Comparison of ENCODE assay signal across 22 mouse cellular contexts in the genomic region with DNA sequence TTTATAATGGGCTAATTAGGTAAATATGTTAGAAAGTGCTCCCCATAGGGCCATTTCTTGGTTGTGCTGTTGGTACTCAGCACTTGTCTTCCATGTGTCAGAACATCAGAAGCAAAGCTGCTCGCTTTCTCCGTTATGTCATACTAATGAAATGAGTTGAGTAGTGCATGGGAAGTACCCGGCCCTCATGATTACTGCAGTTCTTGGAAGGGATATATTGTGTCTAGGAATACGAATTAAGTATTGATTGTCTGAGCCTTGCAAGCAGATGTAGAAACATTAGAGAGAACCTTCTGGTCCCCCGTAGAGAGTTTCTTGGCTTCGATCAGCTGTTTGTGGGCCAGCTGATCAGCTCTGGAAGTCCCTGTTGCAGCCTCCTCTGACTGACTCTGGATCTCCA.
DNase-seq lines count a peak whose midpoint lies in the region; ATAC-seq and TF ChIP-seq lines count a peak whose summit lies in the region.
"Had no signal": no experiment of that assay in that cellular context is flagged by ENCODE, and none has a peak within 500 bp of the region (broad histone marks: within the 10 kb centered on the region; RNA-seq: fewer than 3 reads in every experiment).

No protein-coding gene starts in this region.

- no peak overlapping the region for H3K4me2 ChIP-seq in forebrain, postnatal 0 days (ENCODE audit: low read depth)
- no peak overlapping the region for H3K4me2 ChIP-seq in forebrain, embryonic 14.5 days (ENCODE audit: low read length)
- no peak overlapping the region for H3K4me2 ChIP-seq in CH12.LX (ENCODE audit: insufficient read depth, low read depth, poor library complexity, severe bottlenecking)
- no peak overlapping the region for H3K4me2 ChIP-seq in embryonic facial prominence, embryonic 15.5 days (replicated peaks)
- H3K4me2 ChIP-seq: embryonic facial prominence, embryonic 13.5 days; forebrain, embryonic 15.5 days; heart, embryonic 11.5 days; hindbrain, embryonic 13.5 days had no signal

- no peak overlapping the region for H3K27ac ChIP-seq in forebrain, postnatal 0 days (ENCODE audit: low read depth, low read length)
- no peak overlapping the region for H3K27ac ChIP-seq in forebrain, embryonic 14.5 days (ENCODE audit: low read depth, low read length)
- no peak overlapping the region for H3K27ac ChIP-seq in CH12.LX (ENCODE audit: insufficient read depth, low read depth)
- H3K27ac ChIP-seq in embryonic facial prominence, embryonic 15.5 days (replicated peaks) = no peak overlapping the region
- H3K27ac ChIP-seq: embryonic facial prominence, embryonic 13.5 days; forebrain, embryonic 15.5 days; hindbrain, embryonic 10.5 days; hindbrain, embryonic 13.5 days had no signal

- DNase-seq in forebrain, postnatal 0 days = peak; percentile 5
- no peak for DNase-seq in forebrain, embryonic 14.5 days (ENCODE audit: low spot score)
- DNase-seq in layer of hippocampus, postnatal 14 days (ENCODE audit: low spot score in 2 of 2) = peak; percentile 4 to 11
- DNase-seq in layer of hippocampus, postnatal 10 days (ENCODE audit: low spot score in 2 of 2) = no peak
- DNase-seq in CH12.LX (ENCODE audit: extremely low read depth) = no peak
- DNase-seq: adrenal gland, adult 8-10 months; adrenal gland, postnatal 25 days; cerebellum, adult 11-12 months; cerebellum, adult 8-10 months; cerebellum, postnatal 25 days; gastrocnemius, postnatal 10 days; gastrocnemius, postnatal 36 days; heart, postnatal 36 days had no signal

- no peak overlapping the region for H3K4me3 ChIP-seq in forebrain, postnatal 0 days (ENCODE audit: low read depth, low read length)
- no peak overlapping the region for H3K4me3 ChIP-seq in forebrain, embryonic 14.5 days (ENCODE audit: low read depth, low read length)
- no peak overlapping the region for H3K4me3 ChIP-seq in CH12.LX (replicated peaks in 1 of 3; ENCODE audit: low read depth in 2 of 3, low read length in 2 of 3, poor library complexity in 1 of 3)
- H3K4me3 ChIP-seq in embryonic facial prominence, embryonic 15.5 days (replicated peaks) = no peak overlapping the region
- H3K4me3 ChIP-seq: embryonic facial prominence, embryonic 13.5 days; forebrain, embryonic 15.5 days; hindbrain, embryonic 10.5 days; hindbrain, embryonic 13.5 days had no signal

- ATAC-seq in forebrain, postnatal 0 days = no peak
- no peak for ATAC-seq in forebrain, embryonic 14.5 days
- ATAC-seq in embryonic facial prominence, embryonic 15.5 days (ENCODE audit: insufficient number of reproducible peaks, low FRiP score, low TSS enrichment, low read depth) = peak; percentile 69
- ATAC-seq: activated CD4-positive, CD25-positive, alpha-beta regulatory T cell, adult 4 months; CD4-positive, CD25-positive, alpha-beta regulatory T cell, adult 4 months; forebrain, embryonic 15.5 days; intestine, postnatal 0 days had no signal

- no peaks in the 10 kb centered on the region for H3K79me2 ChIP-seq in CH12.LX (replicated peaks; ENCODE audit: control insufficient read depth, extremely low read depth, insufficient read depth, poor library complexity, severe bottlenecking)

- no peaks in the 10 kb centered on the region for H3K27me3 ChIP-seq in forebrain, postnatal 0 days (ENCODE audit: insufficient read depth, low read length)
- H3K27me3 ChIP-seq in forebrain, embryonic 14.5 days (replicated peaks; ENCODE audit: control insufficient read depth, insufficient read depth, low read length) = no peaks in the 10 kb centered on the region
- no peaks in the 10 kb centered on the region for H3K27me3 ChIP-seq in CH12.LX (replicated peaks)
- no peaks in the 10 kb centered on the region for H3K27me3 ChIP-seq in embryonic facial prominence, embryonic 15.5 days
- H3K27me3 ChIP-seq: embryonic facial prominence, embryonic 13.5 days; forebrain, embryonic 15.5 days; hindbrain, embryonic 13.5 days had no signal

- dilution Hi-C loops in CH12.LX (cut with MboI; ENCODE audit: extremely low pct_ligation_motif_present, extremely low pct_unique_long_range_greater_than_20kb, low sequenced_read_pairs) = no loop called here

- no peak overlapping the region for H3K9ac ChIP-seq in forebrain, postnatal 0 days
- H3K9ac ChIP-seq in forebrain, embryonic 14.5 days (ENCODE audit: low read length) = no peak overlapping the region
- H3K9ac ChIP-seq in CH12.LX (ENCODE audit: insufficient read depth, low read depth) = no peak overlapping the region
- no peak overlapping the region for H3K9ac ChIP-seq in embryonic facial prominence, embryonic 15.5 days
- H3K9ac ChIP-seq: embryonic facial prominence, embryonic 13.5 days; forebrain, embryonic 15.5 days; hindbrain, embryonic 13.5 days had no signal

- no peaks in the 10 kb centered on the region for H3K4me1 ChIP-seq in forebrain, postnatal 0 days (ENCODE audit: insufficient read depth)
- H3K4me1 ChIP-seq in forebrain, embryonic 14.5 days (ENCODE audit: control insufficient read depth, insufficient read depth, low read length) = no peaks in the 10 kb centered on the region
- peaks cover 0 to 5% of the 10 kb centered on the region in 2 experiments; a peak in 2 of 4 replicates for H3K4me1 ChIP-seq in CH12.LX (ENCODE audit: control insufficient read depth in 1 of 2, insufficient read depth in 2 of 2)
- no peaks in the 10 kb centered on the region for H3K4me1 ChIP-seq in embryonic facial prominence, embryonic 15.5 days
- H3K4me1 ChIP-seq: forebrain, embryonic 15.5 days; hindbrain, embryonic 10.5 days; hindbrain, embryonic 13.5 days had no signal

- 0 out of 2 replicates have a peak, but pooled peaks have one; percentile 26 for TF ChIP-seq EP300 in CH12.LX (IDR thresholded peaks at IDR 0.05; ENCODE audit: low read length)

- TF ChIP-seq CTCF in forebrain, postnatal 0 days (IDR thresholded peaks at IDR 0.05; ENCODE audit: low read depth) = no peak
- no peak for TF ChIP-seq CTCF in CH12.LX (conservative IDR thresholded peaks at IDR 0.05 in 1 of 2, IDR thresholded peaks at IDR 0.05 in 1 of 2; ENCODE audit: low read depth in 2 of 2, low read length in 2 of 2)

- in situ Hi-C loops in CH12.LX (cut with MboI; ENCODE audit: low pct_ligation_motif_present, low pct_unique_long_range_greater_than_20kb, low sequenced_read_pairs) = loop anchor here (5.0 kb wide), 1 partner anchor 116 kb away; no protein-coding TSS in a partner anchor

- no peaks in the 10 kb centered on the region for H3K36me3 ChIP-seq in forebrain, postnatal 0 days (ENCODE audit: insufficient read depth)
- H3K36me3 ChIP-seq in forebrain, embryonic 14.5 days (ENCODE audit: control insufficient read depth, insufficient read depth, low read length) = no peaks in the 10 kb centered on the region
- no peaks in the 10 kb centered on the region for H3K36me3 ChIP-seq in CH12.LX (replicated peaks in 1 of 2; ENCODE audit: control insufficient read depth in 1 of 2, insufficient read depth in 1 of 2, low read length in 1 of 2)
- H3K36me3 ChIP-seq in embryonic facial prominence, embryonic 15.5 days = no peaks in the 10 kb centered on the region
- H3K36me3 ChIP-seq: embryonic facial prominence, embryonic 13.5 days; forebrain, embryonic 15.5 days; hindbrain, embryonic 10.5 days; hindbrain, embryonic 13.5 days had no signal

- 86% methylated on average over 6 of the region's 6 CpGs for WGBS in forebrain, postnatal 0 days
- WGBS in forebrain, embryonic 14.5 days = 95% methylated on average over 6 of the region's 6 CpGs
- WGBS in embryonic facial prominence, embryonic 15.5 days = 73% methylated on average over 6 of the region's 6 CpGs

- no peak for TF ChIP-seq RAD21 in CH12.LX (IDR thresholded peaks at IDR 0.05; ENCODE audit: low read depth, low read length)

- no peaks in the 10 kb centered on the region for H3K9me3 ChIP-seq in forebrain, postnatal 0 days (ENCODE audit: low read length)
- H3K9me3 ChIP-seq in forebrain, embryonic 14.5 days (replicated peaks; ENCODE audit: control insufficient read depth, low read length) = no peaks in the 10 kb centered on the region
- H3K9me3 ChIP-seq in CH12.LX (replicated peaks; ENCODE audit: low read length) = no peaks in the 10 kb centered on the region
- H3K9me3 ChIP-seq in embryonic facial prominence, embryonic 15.5 days (replicated peaks) = no peaks in the 10 kb centered on the region
- H3K9me3 ChIP-seq: embryonic facial prominence, embryonic 13.5 days; forebrain, embryonic 15.5 days; hindbrain, embryonic 10.5 days; hindbrain, embryonic 13.5 days had no signal

- no peak for TF ChIP-seq POLR2A in CH12.LX (IDR thresholded peaks at IDR 0.05; ENCODE audit: low read depth, low read length)

TF ChIP-seq in CH12.LX, 34 proteins besides CTCF, POLR2A, EP300 and RAD21:
- TF ChIP-seq IRF4 (IDR thresholded peaks at IDR 0.05; ENCODE audit: low read depth, low read length) = 0 out of 2 replicates have a peak, but pooled peaks have one; percentile 36
- TF ChIP-seq POLR2AphosphoS2 (IDR thresholded peaks at IDR 0.05; ENCODE audit: low read depth, low read length) = no peak

Comparison
In these comparisons a context has a peak if more than half of its experiments do, and no peak if none do; other contexts are left out.
1. DNase-seq: peak in forebrain, postnatal 0 days (single experiment) and layer of hippocampus, postnatal 14 days (2 of 2); none in forebrain, embryonic 14.5 days (single experiment), layer of hippocampus, postnatal 10 days (0 of 2) and CH12.LX (single experiment).